Comparison of ENCODE assay signal across 9 mouse cellular contexts in genomic region chrX:133931302-133932013, GRCm38 (mm10). TPM values are rescaled to one million over a fixed set of nuclear protein-coding genes. Genes with fewer than 3 reads are reported as not detected.
DNase-seq lines count a peak whose midpoint lies in the region; ATAC-seq lines count a peak whose summit lies in the region.
"Had no signal": no experiment of that assay in that cellular context is flagged by ENCODE, and none has a peak within 500 bp of the region (broad histone marks: within the 10 kb centered on the region; RNA-seq: fewer than 3 reads in every experiment).

No protein-coding gene starts in this region.

- no peak; the same call in 1 of the 2 replicates for ATAC-seq in midbrain, embryonic 14.5 days (ENCODE audit: low FRiP score, low TSS enrichment)
- ATAC-seq in megakaryocyte progenitor cell, adult 5-6 weeks (replicated peaks; ENCODE audit: poor library complexity), result peak; percentile 85
- ATAC-seq in erythroid progenitor cell, adult 5-6 weeks (replicated peaks; ENCODE audit: low FRiP score, poor library complexity, severe bottlenecking), result no peak

- WGBS in midbrain, embryonic 14.5 days, result 67% methylated on average over 12 of the region's 12 CpGs
- 69% methylated on average over 12 of the region's 12 CpGs for WGBS in midbrain, embryonic 10.5 days

- no peak overlapping the region for H3K9ac ChIP-seq in midbrain, embryonic 14.5 days (replicated peaks; ENCODE audit: low read length)
- H3K9ac ChIP-seq: liver, embryonic 15.5 days had no signal

- H3K4me1 ChIP-seq in midbrain, embryonic 14.5 days (ENCODE audit: control insufficient read depth, insufficient read depth, low read length), result no peaks in the 10 kb centered on the region
- H3K4me1 ChIP-seq in midbrain, embryonic 10.5 days, result no peaks in the 10 kb centered on the region
- H3K4me1 ChIP-seq: liver, embryonic 15.5 days had no signal

- DNase-seq in cerebellum, postnatal 10 days, result peak; percentile 56 to 57
- no peak for DNase-seq in cerebellum, adult 9-11 months
- peak; percentile 64 for DNase-seq in midbrain, embryonic 14.5 days
- DNase-seq in midbrain, embryonic 10.5 days (ENCODE audit: low spot score), result no peak
- peak; percentile 42 for DNase-seq in c-Kit-positive CD71-positive TER-119-positive erythroid progenitor cells, embryonic 14.5 days (ENCODE audit: low spot score)
- peak; percentile 22 for DNase-seq in kidney, postnatal 14 days

- no peak overlapping the region for H3K27ac ChIP-seq in midbrain, embryonic 14.5 days (replicated peaks; ENCODE audit: low read depth, low read length)
- no peak overlapping the region for H3K27ac ChIP-seq in midbrain, embryonic 10.5 days (replicated peaks)
- H3K27ac ChIP-seq: liver, embryonic 15.5 days had no signal

- no peaks in the 10 kb centered on the region for H3K36me3 ChIP-seq in midbrain, embryonic 14.5 days (ENCODE audit: control insufficient read depth, insufficient read depth, low read length)
- no peaks in the 10 kb centered on the region for H3K36me3 ChIP-seq in midbrain, embryonic 10.5 days
- H3K36me3 ChIP-seq: liver, embryonic 15.5 days had no signal

- no peaks in the 10 kb centered on the region for H3K27me3 ChIP-seq in midbrain, embryonic 14.5 days (ENCODE audit: control insufficient read depth, insufficient read depth, low read length)
- H3K27me3 ChIP-seq in midbrain, embryonic 10.5 days (ENCODE audit: low read depth, poor library complexity, severe bottlenecking), result peaks cover 73% of the 10 kb centered on the region
- H3K27me3 ChIP-seq: liver, embryonic 15.5 days had no signal

- H3K4me2 ChIP-seq in midbrain, embryonic 14.5 days (ENCODE audit: low read length), result no peak overlapping the region
- H3K4me2 ChIP-seq: liver, embryonic 15.5 days had no signal

- no peak overlapping the region for H3K4me3 ChIP-seq in midbrain, embryonic 14.5 days (replicated peaks; ENCODE audit: low read depth, low read length)
- H3K4me3 ChIP-seq in midbrain, embryonic 10.5 days, result no peak overlapping the region
- H3K4me3 ChIP-seq: liver, embryonic 15.5 days had no signal

- H3K9me3 ChIP-seq in midbrain, embryonic 14.5 days (ENCODE audit: control insufficient read depth, low read length), result no peaks in the 10 kb centered on the region
- no peaks in the 10 kb centered on the region for H3K9me3 ChIP-seq in midbrain, embryonic 10.5 days (replicated peaks)
- H3K9me3 ChIP-seq: liver, embryonic 15.5 days had no signal

RNA-seq across cellular contexts. Expression of gene Srpx2, which starts 23.2 kb away (rescaled TPM):
- polyA plus RNA-seq in midbrain, embryonic 14.5 days (2014; fragmentation: Nextera tagmentation; extraction: Ambion mirVana), result 2.0 TPM in 1 of 2 replicates, not detected in the other
- polyA plus RNA-seq in midbrain, embryonic 10.5 days (2016; fragmentation: Nextera tagmentation; extraction: Ambion mirVana), result 1.1 and 1.2 TPM in 2 replicates
- not detected in 2 replicates for total RNA-seq in megakaryocyte progenitor cell, adult 5-6 weeks (2015)
- total RNA-seq in megakaryocyte progenitor cell, adult 5-6 weeks (2017), result not detected in 2 replicates
- total RNA-seq in erythroid progenitor cell, adult 5-6 weeks (2015; ENCODE audit: low replicate concordance), result not detected in 2 replicates
- not detected in 2 replicates for total RNA-seq in erythroid progenitor cell, adult 5-6 weeks (2017; ENCODE audit: low replicate concordance)

RNA-seq across cellular contexts. Expression of gene Tspan6, which starts 33.2 kb away (rescaled TPM):
- polyA plus RNA-seq in midbrain, embryonic 14.5 days (2014; fragmentation: Nextera tagmentation; extraction: Ambion mirVana), result 309 and 333 TPM in 2 replicates
- 220 and 240 TPM in 2 replicates for polyA plus RNA-seq in midbrain, embryonic 10.5 days (2016; fragmentation: Nextera tagmentation; extraction: Ambion mirVana)
- 2.0 and 3.8 TPM in 2 replicates for total RNA-seq in megakaryocyte progenitor cell, adult 5-6 weeks (2015)
- 3.0 and 3.9 TPM in 2 replicates for total RNA-seq in megakaryocyte progenitor cell, adult 5-6 weeks (2017)
- 1.7 and 3.2 TPM in 2 replicates for total RNA-seq in erythroid progenitor cell, adult 5-6 weeks (2015; ENCODE audit: low replicate concordance)
- 1.9 TPM in 1 of 2 replicates, not detected in the other for total RNA-seq in erythroid progenitor cell, adult 5-6 weeks (2017; ENCODE audit: low replicate concordance)

RNA-seq across cellular contexts. Expression of gene Sytl4, which starts 50.2 kb away (rescaled TPM):
- polyA plus RNA-seq in midbrain, embryonic 14.5 days (2014; fragmentation: Nextera tagmentation; extraction: Ambion mirVana), result 0.39 and 0.75 TPM in 2 replicates
- polyA plus RNA-seq in midbrain, embryonic 10.5 days (2016; fragmentation: Nextera tagmentation; extraction: Ambion mirVana), result 0.86 and 1.3 TPM in 2 replicates
- total RNA-seq in megakaryocyte progenitor cell, adult 5-6 weeks (2015), result 1.3 and 1.9 TPM in 2 replicates
- total RNA-seq in megakaryocyte progenitor cell, adult 5-6 weeks (2017), result 2.2 and 5.2 TPM in 2 replicates
- total RNA-seq in erythroid progenitor cell, adult 5-6 weeks (2015; ENCODE audit: low replicate concordance), result 0.84 and 1.1 TPM in 2 replicates
- 1.3 TPM in 1 of 2 replicates, not detected in the other for total RNA-seq in erythroid progenitor cell, adult 5-6 weeks (2017; ENCODE audit: low replicate concordance)

Comparison
In these comparisons a context has a peak if more than half of its experiments do, and no peak if none do; other contexts are left out.
1. DNase-seq: peak in cerebellum, postnatal 10 days (2 of 2), midbrain, embryonic 14.5 days (single experiment), c-Kit-positive CD71-positive TER-119-positive erythroid progenitor cells, embryonic 14.5 days (single experiment) and kidney, postnatal 14 days (single experiment); none in cerebellum, adult 9-11 months (single experiment) and midbrain, embryonic 10.5 days (single experiment).